Mouse (Mus musculus) embryonic fibroblast, embryonic 13.5 days (primary cell): Measurements from ENCODE around the gene Tceal3. TPM values are rescaled to one million over a fixed set of nuclear protein-coding genes. Genes with fewer than 3 reads are reported as not detected.
A peak's percentile ranks its signal among the peaks of the same experiment; 100 is the strongest.
"Not testable (repeated sequence)": the region's sequence is repeated elsewhere in the genome, so short reads cannot be mapped to it uniquely, and the experiment has no call there.

Source experiments
- H3K27ac ChIP-seq: 2 replicates; pipeline ENCODE4 v1.5.1; 2012; ENCODE audit warnings: low read length, control low read depth, inconsistent platforms; ENCODE audit not compliant: insufficient read depth
- H3K4me1 ChIP-seq: 2 replicates; pipeline ENCODE4 v1.6.1; 2011; ENCODE audit warnings: low read length; ENCODE audit not compliant: control insufficient read depth, insufficient read depth
- H3K4me3 ChIP-seq: 2 replicates; pipeline ENCODE4 v1.5.1; 2011; ENCODE audit warnings: mild to moderate bottlenecking, control low read depth, low read length; ENCODE audit not compliant: insufficient read depth
- CTCF ChIP-seq: IDR thresholded peaks from 2 replicates; pipeline ENCODE4 v1.5.1; 2011; ENCODE audit warnings: mild to moderate bottlenecking, control low read depth, low read length, moderate library complexity, borderline replicate concordance; ENCODE audit not compliant: insufficient read depth
- POLR2A ChIP-seq: IDR thresholded peaks from 2 replicates; pipeline ENCODE4 v1.6.1; 2011; ENCODE audit warnings: low read depth, mild to moderate bottlenecking, control low read depth, low read length, moderate library complexity
- polyA plus RNA-seq: library from polyadenylated mRNA; stranded (reverse); fragments of >200 nt; gene quantifications from 2 replicates; pipeline ENCODE4 v1.2.4, GENCODE M21; 2011; ENCODE audit warnings: low read depth; ENCODE audit not compliant: missing spikeins, insufficient read length

Gene Tceal3
- polyA plus RNA-seq, 1 experiment, result 11.6 TPM

- H3K4me1 ChIP-seq, result no peaks in the 10 kb centered on the region
- no peak within 1 kb of the TSS for H3K27ac ChIP-seq
- TF ChIP-seq CTCF (no peak), POLR2A (peak; percentile 47; the same call in 1 of the 2 replicates)
- peak within 1 kb of the TSS; percentile 46 for H3K4me3 ChIP-seq
These were observed 117.0 kb downstream of the Tceal3 start, which contains the start of gene Tceal1 for GRCm38 (mm10) chrX:136707446-136708167. Gene Tceal1 (plus strand): TSS chrX:136707982.

GRCm38 (mm10) chrX:136708168-136708681, 117.6 kb downstream of the Tceal3 start:
- peak overlapping the region; percentile 46 for H3K4me3 ChIP-seq
- no peak overlapping the region for H3K27ac ChIP-seq
- no peaks in the 10 kb centered on the region for H3K4me1 ChIP-seq
- TF ChIP-seq POLR2A (peak; percentile 40; the same call in 1 of the 2 replicates), CTCF (no peak)

GRCm38 (mm10) chrX:136708782-136709181, 118.1 kb downstream of the Tceal3 start:
- H3K27ac ChIP-seq, result no peak overlapping the region
- H3K4me1 ChIP-seq, result no peaks in the 10 kb centered on the region
- no peak for TF ChIP-seq POLR2A
- no peak for TF ChIP-seq CTCF
- H3K4me3 ChIP-seq, result peak overlapping the region; percentile 46; the same call in 1 of the 2 replicates

- not testable (repeated sequence) for H3K27ac ChIP-seq, H3K4me3 ChIP-seq, H3K4me1 ChIP-seq
These were observed 124.3 kb downstream of the Tceal3 start for GRCm38 (mm10) chrX:136714742-136715474.

Other genes starting within 250 kb of the Tceal3 start
- not detected in 2 replicates for gene Kir3dl1, start 72.8 kb upstream of the Tceal3 start, polyA plus RNA-seq
- not detected in 2 replicates for gene Kir3dl2, start 46.8 kb upstream of the Tceal3 start, polyA plus RNA-seq
- 6.1 and 7.6 TPM in 2 replicates for gene Tceal1, start 117.1 kb downstream of the Tceal3 start, polyA plus RNA-seq
- gene Morf4l2, start 152.8 kb downstream of the Tceal3 start, polyA plus RNA-seq, result 634 and 777 TPM in 2 replicates
- gene Glra4, start 189.3 kb downstream of the Tceal3 start, polyA plus RNA-seq, result not detected in 2 replicates
- 1.2 and 2.6 TPM in 2 replicates for gene Plp1, start 231.8 kb downstream of the Tceal3 start, polyA plus RNA-seq